Mouse (Mus musculus): ENCODE data around the gene Khdrbs1.

DNA sequence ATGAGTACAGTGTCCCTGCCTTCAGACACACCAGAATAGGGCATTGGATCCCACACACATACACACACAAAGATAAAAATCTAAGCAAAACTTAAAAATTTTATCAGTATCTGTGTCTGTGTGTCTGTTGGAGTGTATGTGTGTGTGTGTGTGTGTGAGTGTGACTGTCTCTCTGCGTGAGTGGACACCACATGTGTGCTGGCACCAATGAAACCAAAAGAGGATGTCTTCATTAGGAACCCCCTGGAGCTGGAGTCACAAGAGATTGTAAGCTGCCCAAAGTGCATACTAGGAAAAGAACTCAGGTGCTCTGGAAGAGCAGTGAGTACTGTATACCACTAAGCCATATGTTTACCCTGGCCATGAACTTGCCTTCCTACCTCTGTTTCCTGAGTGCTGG lies 4.0 kb upstream of the Khdrbs1 start:
- TF ChIP-seq GATA1 (IDR thresholded peaks at IDR 0.05; ENCODE audit: low read length) (no peak), TAL1 (IDR thresholded peaks at IDR 0.05; ENCODE audit: low read length) (no peak)

All from erythroblast, embryonic 14.5 days (primary cell).